Mouse (Mus musculus) spleen, postnatal 36 days (tissue): ENCODE results near the gene Acot6.

Experiments
- DNase-seq, 2 experiments: peaks; one replicate each; pipeline ENCODE4 v3.0.0; 2022; ENCODE audit warnings: low spot score in 2 of 2, mixed read lengths in 1 of 2

Gene Acot6

DNA sequence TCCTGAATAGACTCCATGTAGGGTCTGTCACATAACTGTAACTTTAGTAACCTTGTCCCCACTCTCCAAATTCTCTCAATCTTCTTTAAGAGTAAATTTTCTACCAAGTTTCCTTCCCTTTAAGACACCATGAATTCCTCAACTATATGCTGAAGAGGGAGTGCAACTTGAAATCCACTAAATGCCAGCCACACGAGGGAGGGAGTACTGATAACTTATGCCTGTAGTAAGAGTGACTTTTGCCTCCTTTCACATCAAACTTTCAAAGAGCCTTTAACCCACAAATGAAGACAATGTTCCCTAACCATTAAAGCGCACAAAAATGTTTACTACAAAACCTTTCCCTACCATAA is 1.0 kb downstream of the Acot6 start:
- DNase-seq, result no peak

DNA sequence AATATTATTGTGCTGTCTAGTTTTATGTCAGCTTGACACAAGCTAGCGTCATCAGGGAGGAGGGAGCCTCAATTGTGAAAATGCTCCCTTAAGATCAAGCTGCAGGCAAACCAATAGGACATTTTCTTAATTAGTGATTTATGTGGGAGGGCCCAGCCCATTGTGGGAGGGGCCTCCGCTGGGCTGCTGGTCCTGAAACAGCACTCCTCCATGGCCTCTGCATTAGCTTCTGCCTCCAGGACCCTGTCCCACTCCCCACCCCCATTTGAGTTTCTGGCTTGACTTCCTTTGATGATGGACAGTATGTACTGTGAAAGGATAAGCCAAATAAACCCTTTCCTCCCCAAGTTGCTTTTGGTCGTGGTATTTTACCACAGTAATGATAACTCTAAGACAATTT is 6.6 kb downstream of the Acot6 start:
- no peak for DNase-seq

DNA sequence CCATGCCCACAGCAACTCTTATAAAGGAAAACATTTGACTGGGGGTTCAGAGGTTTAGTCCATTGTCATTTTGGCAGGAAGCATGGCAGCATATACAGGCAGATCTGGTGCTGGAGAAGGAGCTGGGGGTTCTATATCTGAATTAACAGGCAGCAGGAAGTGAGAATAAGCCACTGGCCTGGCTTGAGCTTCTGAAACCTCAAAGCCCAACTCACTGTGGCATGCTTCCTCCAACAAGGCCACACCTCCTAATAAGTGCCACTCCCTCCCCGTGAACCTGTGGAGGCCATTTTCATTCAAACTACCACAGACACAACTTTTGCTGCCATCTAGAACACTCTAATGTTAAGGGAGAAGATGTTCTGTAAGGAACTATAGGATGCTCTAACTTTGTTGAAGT is 7.2 kb downstream of the Acot6 start:
- peak; percentile 3 to 14 for DNase-seq

DNA sequence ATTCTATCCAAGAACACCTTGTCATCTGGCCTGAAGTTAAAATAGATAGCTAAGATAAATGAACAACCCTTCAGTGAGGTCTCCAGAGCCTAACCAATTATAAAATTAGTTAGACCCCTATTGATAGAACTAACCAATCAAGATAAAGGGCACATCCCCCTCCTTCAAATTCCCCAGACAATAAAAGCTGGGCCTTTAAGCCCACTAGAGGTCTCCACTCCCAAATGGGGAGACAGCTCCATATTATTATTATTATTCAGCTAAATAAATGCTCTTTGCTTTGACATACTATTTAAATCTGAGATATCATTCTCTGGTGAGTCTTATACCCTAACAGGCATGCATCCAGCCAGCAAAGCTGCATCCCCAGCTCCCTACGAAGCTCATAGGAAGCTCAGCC is 9.5 kb downstream of the Acot6 start:
- DNase-seq, result no peak

DNA sequence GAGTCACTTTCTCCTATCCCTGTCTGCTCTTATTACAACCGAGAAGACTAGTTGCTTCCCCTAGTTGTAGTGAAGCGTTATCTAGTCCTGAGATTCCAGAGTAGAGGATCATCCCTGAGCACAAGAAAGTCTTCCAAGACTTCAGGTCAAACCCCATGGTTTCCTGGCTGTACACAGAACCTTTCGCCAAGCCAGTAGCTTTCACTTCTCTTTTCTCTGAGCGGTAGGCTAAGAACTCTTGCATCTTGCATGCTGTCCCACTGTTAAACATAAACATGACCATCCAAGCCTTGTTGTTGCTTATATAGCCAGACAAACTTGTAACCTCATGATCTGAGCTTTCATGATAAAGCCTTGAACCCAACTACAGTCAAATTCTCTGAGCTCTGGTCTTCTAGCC is 10.4 kb downstream of the Acot6 start:
- DNase-seq, result no peak

DNA sequence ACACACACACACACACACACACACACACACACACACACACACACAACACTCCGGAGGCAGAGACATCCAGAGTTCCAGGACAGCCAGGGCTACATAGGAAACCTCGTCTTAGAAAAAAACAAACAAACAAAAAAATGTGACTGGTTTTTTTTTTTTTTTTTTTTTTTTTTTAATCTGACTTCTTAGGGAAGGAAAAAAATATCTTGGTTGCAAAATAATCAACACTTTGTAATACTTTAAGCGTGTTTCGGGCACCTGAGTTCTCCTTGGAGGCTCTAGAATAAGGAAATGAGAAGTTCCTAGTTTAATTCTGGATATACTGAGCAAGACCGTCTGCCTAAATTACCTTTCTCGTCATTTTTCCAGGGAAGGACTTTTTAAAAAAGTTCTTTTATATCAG is 13.2 kb downstream of the Acot6 start:
- no peak for DNase-seq

DNA sequence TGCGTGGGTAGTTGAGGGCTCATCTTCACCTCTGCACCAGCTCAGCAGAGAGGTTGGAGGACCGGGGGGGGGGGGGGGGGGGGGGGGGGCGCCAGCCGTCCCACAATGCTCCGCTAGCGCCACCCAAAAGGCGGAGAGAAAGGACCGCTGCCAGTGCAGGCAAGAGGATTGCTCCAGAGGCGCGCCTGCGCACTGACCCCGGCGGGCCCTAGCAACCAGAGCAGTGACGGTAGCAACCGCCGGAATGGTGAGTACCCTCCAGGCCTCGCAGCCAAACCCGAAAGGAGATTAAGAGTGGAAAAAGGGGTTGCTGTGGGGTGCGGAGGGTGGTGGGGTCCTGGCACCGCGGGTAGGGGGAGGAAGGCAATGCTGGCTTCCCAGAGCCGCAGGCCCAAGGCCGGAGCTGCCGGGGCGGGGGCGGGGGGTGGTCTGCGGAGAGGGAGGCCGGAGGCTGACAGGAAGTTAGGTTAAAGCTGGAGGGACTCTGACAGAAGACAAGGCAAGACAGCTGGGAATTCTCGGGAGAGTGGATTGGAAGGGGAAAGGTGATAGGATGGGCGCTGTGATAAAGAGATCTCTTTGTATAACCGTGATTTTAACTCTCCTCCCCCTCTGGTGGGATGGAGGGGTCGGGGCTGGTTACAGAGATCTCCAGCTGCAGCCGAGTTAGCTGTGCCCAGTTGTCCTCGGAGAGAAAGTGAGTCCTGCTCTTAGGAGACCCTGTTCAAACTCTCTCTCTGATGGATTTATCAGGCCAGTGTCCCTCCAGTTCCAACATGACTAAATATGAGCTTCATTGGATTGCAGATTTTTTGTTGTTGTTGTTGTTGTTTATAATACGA is 13.9 kb downstream of the Acot6 start, which contains the start of gene Dnal1:
TSS of gene Dnal1 (plus strand) at position 214 of the 842 bp plus-strand sequence.
- DNase-seq, result peak; percentile 74 to 81

DNA sequence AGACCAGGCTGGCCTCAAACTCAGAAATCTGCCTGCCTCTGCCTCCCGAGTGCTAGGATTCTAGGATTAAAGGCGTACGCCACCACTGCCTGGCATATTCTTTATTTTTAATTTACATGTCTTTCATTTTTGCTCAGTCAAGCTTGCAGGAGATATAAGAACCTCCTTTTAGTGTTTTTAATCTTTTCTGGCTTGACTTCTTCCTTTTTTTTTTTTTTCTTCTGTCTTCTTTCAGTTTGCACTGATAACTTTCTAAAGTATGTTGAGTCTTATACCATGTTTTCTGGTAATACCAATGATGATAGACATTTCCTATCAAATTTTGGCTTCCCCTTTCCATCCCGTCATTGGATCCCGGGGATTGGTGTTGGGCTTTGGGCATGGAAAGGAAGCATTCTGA is 19.1 kb downstream of the Acot6 start:
- DNase-seq, result no peak

DNA sequence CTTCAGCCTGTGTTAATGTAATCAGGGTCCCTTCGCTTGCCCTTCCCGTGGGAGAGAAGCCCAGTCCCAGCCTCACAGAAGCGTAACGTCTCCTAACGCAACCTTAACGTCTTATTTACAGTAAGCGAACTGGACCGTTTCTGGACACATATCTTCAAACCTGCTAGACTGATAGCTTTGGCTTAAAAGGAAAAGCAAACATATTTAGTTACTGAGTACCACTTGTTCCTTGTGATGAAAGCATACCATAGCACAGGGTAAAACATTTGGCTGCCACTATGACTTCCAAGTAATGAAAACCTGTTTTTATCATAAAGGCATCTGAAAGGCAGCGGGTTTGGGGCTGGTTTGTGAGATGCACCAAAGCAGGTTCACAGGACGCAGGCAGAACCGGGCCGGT is 25.4 kb downstream of the Acot6 start:
- no peak for DNase-seq

DNA sequence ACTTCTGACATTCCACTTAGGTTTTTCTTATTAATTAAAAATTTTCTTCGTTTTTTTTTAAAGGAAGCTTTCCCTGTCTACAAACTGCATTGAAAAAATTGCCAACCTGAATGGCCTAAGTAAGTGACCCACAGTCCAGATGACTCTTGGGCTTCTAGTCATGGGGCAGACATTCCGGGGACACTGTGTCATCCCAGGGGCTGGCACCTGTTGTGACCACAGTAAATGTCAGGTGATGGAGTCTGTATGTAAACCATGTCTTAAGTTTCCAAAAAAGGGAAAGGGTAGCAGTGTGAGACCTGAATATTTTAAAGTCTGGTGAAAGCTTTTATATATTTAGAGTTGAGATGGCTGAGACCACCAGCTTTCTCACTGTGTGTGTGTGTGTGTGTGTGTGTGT is 26.4 kb downstream of the Acot6 start:
- no peak for DNase-seq

DNA sequence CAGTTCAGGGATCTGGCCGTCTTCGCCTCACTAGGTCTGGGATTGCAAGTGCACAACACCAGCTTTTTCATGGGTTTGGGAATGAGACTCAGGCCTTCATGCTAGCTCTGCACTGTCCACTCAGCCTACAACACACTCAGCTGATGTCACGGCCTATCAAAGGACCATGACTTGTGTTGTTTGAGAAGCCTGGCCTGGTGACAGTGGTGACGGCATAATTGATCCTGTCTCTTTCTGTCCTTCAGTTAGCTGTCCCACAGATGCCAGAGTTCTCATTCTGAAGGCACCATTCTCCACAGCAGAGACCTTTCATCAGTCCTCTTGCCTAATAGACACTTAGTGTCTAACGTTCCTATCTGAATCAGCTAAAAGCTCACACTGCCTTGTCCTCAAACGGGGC is 28.1 kb downstream of the Acot6 start:
- DNase-seq, result no peak

DNA sequence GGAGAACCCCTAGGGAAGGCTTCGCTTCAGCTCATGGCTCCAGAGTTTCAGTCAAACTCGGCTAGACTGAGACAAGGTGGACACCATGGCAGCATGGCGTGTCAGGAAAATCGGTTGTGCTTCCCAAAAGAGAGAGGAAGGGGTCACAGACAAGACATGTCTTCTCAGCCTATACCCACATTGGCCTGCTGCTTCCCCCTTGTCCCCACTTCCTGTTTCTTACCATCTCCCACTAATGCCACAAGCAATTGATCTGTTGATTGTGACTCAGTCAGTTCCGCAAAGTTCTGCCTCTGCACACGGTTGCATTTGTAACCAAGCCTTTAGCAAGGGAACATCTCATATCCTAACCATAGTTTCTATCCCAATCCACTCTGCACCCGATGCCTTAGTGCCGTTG is 29.5 kb downstream of the Acot6 start:
- DNase-seq, result no peak

DNA sequence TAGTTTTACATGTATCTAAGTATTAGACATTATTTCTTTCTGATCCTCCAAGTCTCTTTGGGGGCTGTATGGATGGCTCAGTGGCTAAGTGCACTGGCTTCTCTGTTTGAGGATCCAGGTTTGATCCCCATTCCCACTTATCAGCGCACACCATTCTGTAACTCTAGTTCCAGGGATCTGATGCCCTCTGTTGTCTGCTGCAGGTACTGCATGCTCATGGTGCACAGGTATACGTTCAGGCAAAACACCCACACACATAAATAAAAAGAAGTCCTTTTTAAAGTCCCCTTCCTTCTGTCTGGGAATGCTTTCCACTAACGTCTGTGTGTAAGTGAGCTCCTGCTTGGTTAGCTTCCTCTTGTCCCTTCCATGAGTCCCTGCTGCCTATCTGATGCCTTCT is 31.8 kb downstream of the Acot6 start:
- DNase-seq, result no peak

DNA sequence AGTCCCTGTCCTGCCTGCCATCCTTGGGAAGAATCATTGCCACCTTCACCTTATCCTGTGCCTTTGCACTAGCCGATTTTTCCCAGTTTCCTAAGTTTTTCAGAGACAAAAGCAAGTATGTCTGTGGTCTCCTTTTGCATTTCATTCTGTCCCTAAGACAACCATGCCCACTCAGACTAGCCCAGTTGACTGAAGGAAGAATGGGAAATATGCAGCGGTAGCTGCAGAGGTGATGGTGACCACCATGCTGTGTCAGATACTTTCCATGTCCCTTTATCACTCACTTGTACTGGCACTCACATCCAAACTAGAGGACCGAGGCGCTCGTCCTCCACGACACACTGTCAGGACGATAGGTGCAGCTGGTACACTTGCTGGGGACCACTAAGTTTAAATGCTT is 36.7 kb downstream of the Acot6 start:
- DNase-seq, result no peak

DNA sequence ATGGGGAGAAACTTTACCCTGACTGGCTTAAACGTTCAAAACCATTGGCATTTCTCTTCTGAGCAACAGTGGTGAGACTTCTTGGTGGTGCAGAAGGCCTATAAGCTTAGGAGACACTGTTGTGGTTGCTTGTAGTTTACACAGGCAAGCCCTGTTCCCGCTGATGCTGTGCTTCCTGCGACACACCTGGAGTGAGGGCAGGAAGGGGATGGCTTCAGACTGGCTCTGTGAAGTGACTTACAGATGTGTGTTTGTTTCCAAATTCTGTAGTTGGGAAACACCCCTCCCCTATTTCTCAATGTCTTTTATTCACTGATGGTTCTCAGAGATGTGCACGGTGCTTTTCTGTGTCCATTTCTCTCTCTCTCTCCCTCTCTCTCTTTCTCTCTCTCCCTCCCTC is 39.7 kb downstream of the Acot6 start:
- DNase-seq, result no peak

DNA sequence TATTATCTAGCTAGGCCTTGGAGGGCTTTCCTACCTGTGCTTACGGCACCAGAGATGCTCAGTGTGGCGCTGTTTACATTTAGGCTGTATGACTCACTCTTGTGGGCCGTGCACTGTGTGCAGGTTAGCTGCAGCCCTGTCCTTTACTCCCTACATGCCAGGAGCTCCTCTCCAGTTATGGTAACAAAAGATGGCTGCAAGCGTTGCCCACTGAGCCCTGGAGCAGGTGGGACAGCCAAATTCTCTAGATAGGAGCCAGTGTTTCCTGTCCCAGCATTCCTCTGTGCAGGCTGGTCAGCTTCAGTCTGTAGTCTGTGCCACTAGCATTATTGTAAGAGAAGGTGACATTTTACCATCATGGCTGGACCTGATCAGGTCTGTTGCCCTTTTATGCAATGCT is 40.8 kb downstream of the Acot6 start:
- DNase-seq, result no peak

DNA sequence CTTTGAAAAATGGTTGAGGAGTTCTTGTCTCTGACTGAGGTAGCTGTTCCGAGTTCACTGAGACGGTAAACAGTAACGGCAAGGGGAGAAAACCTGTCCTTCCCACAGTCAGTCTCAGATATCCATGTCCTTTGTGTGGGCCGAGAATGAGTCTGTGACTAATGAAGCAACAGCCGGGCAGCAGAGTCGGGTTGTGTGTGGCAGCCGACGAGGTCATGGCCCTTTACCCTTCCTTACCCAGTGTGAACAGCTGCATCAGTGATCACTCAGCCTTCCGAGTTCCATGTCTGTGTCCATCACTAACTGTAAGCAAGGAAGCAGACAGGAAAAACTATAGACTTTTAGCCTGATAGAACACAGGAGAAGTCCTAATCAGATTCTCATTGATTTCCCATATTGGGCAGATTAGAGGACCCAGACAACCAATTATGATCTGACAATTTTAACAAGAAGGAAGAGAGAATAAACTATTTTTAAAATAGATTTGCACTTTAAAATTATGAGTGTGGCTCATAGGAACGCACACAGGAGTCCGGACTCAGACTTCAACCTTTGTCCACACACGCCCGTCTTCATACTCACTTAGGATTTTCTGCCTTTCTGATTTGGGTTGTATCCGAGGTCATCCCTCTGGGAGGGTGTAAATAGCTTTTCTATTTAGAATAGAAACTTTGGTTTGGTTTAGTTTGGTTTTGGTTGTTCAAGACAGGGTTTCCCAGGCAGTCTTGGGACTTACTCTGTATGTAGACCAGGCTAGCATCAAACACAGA is 42.0 kb downstream of the Acot6 start:
- no peak for DNase-seq

DNA sequence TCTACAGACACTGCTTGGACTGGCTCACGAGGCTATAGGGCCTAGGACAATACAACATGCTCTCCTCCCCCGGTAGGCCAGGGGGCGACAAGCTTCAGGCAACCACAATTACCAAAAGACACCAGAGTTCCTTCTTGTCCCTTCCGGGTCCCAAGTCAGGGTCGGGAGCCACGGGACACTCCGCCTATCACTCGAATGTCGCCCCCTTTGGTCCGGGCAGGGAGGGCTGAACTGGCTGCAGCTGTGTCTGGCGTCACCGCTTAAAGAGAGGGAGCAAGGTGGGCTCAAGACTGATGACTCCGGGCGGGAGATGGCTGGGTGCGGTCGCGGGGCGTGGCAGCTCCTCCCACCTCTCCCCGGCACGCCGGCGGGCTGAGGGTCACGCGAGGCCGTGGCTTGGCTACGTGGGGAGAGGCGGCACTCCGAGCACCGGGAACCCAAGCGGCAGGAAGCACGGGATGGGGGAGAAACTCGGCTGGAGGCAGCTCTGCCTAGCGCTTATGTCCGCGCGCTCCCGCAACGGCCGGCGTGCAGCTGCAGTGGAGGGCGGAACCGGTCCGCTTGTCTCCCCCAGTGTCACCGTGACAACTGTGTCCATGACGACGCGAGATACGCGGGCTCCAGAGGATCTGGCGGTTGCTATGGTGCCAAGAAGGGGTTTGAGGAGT is 47.6 kb downstream of the Acot6 start, which contains the start of gene Pnma1:
TSS of gene Pnma1 (minus strand) at position 536 of the 668 bp plus-strand sequence.
- DNase-seq, result peak; percentile 57 to 64

DNA sequence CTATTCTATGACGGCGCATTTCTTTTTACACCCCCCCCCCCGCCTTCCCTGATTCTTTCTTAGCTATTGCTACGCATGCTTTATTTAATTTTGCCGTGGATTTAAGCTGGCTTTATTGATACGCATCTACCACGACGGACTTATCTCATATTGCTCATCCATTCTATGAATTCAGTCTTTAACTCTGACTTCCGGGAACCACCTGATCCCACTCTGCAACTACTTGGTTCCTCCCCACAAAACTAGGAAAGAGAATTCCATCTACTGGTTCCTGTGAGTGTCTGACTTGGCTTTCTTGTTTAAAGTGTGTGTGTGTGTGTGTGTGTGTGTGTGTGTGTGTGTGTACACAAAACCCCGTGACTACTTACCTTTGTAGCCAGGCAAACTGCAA is 48.2 kb downstream of the Acot6 start:
- no peak for DNase-seq

DNA sequence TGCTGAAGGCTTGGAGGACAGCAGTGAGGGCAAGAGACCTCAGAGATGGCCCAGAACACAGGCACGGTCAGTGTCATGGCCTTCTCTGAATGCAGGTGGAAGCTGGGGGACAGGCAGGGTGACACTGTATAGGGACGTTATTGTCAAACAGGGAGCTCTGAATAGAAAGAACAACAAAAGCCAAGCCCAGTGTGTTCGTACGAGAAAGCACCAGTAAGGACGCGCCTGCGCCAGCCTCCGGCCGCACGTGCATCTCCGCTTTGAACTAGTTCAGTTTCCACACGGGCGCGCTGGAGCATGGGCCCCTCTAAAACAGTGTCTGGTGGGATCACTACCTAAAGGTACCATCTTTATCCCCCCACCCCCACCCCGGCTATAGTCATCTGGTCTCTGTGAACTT is 49.5 kb downstream of the Acot6 start:
- no peak for DNase-seq

DNA sequence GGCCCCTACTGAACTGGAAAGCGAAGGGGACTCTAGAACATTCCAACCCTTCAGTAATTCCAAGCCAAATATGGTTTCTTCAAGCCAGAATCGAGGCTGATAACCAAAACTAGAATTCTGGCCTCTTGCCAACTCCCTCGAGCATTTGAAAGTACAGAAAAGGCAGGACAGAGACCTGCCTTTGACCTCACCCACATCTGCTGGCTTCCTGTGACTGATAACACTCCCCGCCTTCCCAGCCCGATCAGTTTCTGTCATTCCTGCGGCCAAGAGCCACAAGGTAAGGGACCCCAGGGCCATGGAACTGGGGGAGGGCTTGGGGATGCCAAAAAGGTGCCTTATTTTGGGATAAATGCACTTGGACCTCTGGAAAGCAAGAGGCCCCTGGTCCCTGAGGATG is 50.5 kb downstream of the Acot6 start:
- peak; percentile 68 to 82 for DNase-seq

DNA sequence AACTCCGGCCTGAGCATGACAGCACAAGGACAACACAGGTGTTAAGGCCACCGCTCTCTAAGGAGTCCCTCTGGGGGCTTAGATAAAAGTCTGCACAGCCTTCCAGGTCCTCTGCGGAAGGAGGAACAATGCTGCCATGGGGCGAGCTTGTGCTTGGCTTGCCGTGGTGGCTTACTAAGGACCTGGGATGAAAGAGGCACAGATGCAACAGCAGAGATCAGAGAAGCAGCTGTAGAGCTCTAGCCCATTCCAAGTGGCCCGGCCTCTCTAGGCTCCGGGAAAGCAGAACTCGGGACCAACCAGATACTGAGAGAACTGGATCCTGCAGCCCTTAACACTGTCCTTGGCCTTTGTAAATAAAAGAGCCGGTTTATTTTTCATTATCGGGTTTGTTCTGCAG is 51.5 kb downstream of the Acot6 start:
- no peak for DNase-seq
